Mouse (Mus musculus) MEL (cell line): Measurements from ENCODE around the gene Sema6d.

Source experiments
- BHLHE40 ChIP-seq: IDR thresholded peaks from 2 replicates; pipeline ENCODE4 v1.6.1; 2012; ENCODE audit warnings: low read depth, mild to moderate bottlenecking, inconsistent platforms, low read length, improper control_type of control experiment, borderline replicate concordance
- CTCF ChIP-seq, 3 experiments: IDR thresholded peaks in 2 of 3; conservative IDR thresholded peaks in 1 of 3; 2 replicates each; pipeline ENCODE4 v1.5.1; 2011 to 2012; ENCODE audit warnings: low read length in 3 of 3, low read depth in 2 of 3, mild to moderate bottlenecking in 2 of 3, improper control_type of control experiment in 1 of 3, inconsistent platforms in 1 of 3, mixed read lengths in 1 of 3, moderate library complexity in 1 of 3; ENCODE audit not compliant: control insufficient read depth in 1 of 3, insufficient read depth in 1 of 3, poor library complexity in 1 of 3, severe bottlenecking in 1 of 3
- HCFC1 ChIP-seq: IDR thresholded peaks from 2 replicates; pipeline ENCODE4 v1.6.1; 2012; ENCODE audit warnings: low read depth, mild to moderate bottlenecking, inconsistent platforms, low read length, improper control_type of control experiment, moderate library complexity
- KAT2A ChIP-seq: conservative IDR thresholded peaks from 2 replicates; pipeline ENCODE4 v1.6.1; 2012; ENCODE audit warnings: low read depth, low read length, improper control_type of control experiment, inconsistent platforms
- SIN3A ChIP-seq: IDR thresholded peaks from 2 replicates; pipeline ENCODE4 v1.6.1; 2012; ENCODE audit warnings: low read length, improper control_type of control experiment, inconsistent platforms
- TBP ChIP-seq: IDR thresholded peaks from 2 replicates; pipeline ENCODE4 v1.8.0; 2011; ENCODE audit warnings: low read depth, low read length, improper control_type of control experiment

GRCm38 (mm10) chr2:124562091-124562490, 472.3 kb downstream of the Sema6d start:
- TF ChIP-seq CTCF (IDR thresholded peaks at IDR 0.05 in 2 of 3, conservative IDR thresholded peaks at IDR 0.05 in 1 of 3; ENCODE audit: control insufficient read depth in 1 of 3, insufficient read depth in 1 of 3, low read depth in 2 of 3, low read length in 3 of 3, poor library complexity in 1 of 3, severe bottlenecking in 1 of 3) (no peak), SIN3A (no peak), TBP (no peak), BHLHE40 (no peak), HCFC1 (no peak), KAT2A (no peak)
